Mouse (Mus musculus): ENCODE results near the gene D5Ertd579e. TPM values are rescaled to one million over a fixed set of nuclear protein-coding genes. Genes with fewer than 3 reads are reported as not detected.

Gene D5Ertd579e
- total RNA-seq, 2 experiments from 2014 or later: 87.8 to 107 TPM

GRCm38 (mm10) chr5:36618356-36618755, 77.5 kb downstream of the D5Ertd579e start:
- no peak for DNase-seq (ENCODE audit: extremely low spot score in 1 of 2, low spot score in 1 of 2)

GRCm38 (mm10) chr5:36614124-36614523, 81.7 kb downstream of the D5Ertd579e start:
- DNase-seq (ENCODE audit: extremely low spot score in 1 of 2, low spot score in 1 of 2): no peak

- no peak for DNase-seq (ENCODE audit: extremely low spot score in 1 of 2, low spot score in 1 of 2)
These were observed 86.8 kb downstream of the D5Ertd579e start for GRCm38 (mm10) chr5:36608939-36609499.

GRCm38 (mm10) chr5:36603031-36603430, 92.8 kb downstream of the D5Ertd579e start:
- peak in 1 of 2 experiments; percentile 62 for DNase-seq (ENCODE audit: extremely low spot score in 1 of 2, low spot score in 1 of 2)

- no peak for DNase-seq (ENCODE audit: extremely low spot score in 1 of 2, low spot score in 1 of 2)
These were observed 93.8 kb downstream of the D5Ertd579e start for GRCm38 (mm10) chr5:36602028-36602427.

GRCm38 (mm10) chr5:36601492-36601891, 94.3 kb downstream of the D5Ertd579e start:
- no peak for DNase-seq (ENCODE audit: extremely low spot score in 1 of 2, low spot score in 1 of 2)

GRCm38 (mm10) chr5:36598883-36599282, 96.9 kb downstream of the D5Ertd579e start:
- DNase-seq (ENCODE audit: extremely low spot score in 1 of 2, low spot score in 1 of 2): no peak

- no peak for DNase-seq (ENCODE audit: extremely low spot score in 1 of 2, low spot score in 1 of 2)
These were observed 98.2 kb downstream of the D5Ertd579e start for GRCm38 (mm10) chr5:36597653-36598052.

- no peak for DNase-seq (ENCODE audit: extremely low spot score in 1 of 2, low spot score in 1 of 2)
These were observed 99.6 kb downstream of the D5Ertd579e start for GRCm38 (mm10) chr5:36596225-36596624.

GRCm38 (mm10) chr5:36595115-36595514, 100.7 kb downstream of the D5Ertd579e start:
- no peak for DNase-seq (ENCODE audit: extremely low spot score in 1 of 2, low spot score in 1 of 2)

- DNase-seq (ENCODE audit: extremely low spot score in 1 of 2, low spot score in 1 of 2): no peak
These were observed 101.5 kb downstream of the D5Ertd579e start for GRCm38 (mm10) chr5:36594344-36594743.

GRCm38 (mm10) chr5:36593176-36593575, 102.6 kb downstream of the D5Ertd579e start, which contains the start of gene Tbc1d14:
Gene Tbc1d14, minus strand, starts transcription at chr5:36593276.
- no peak for DNase-seq (ENCODE audit: extremely low spot score in 1 of 2, low spot score in 1 of 2)

GRCm38 (mm10) chr5:36590499-36590920, 105.3 kb downstream of the D5Ertd579e start:
- DNase-seq (ENCODE audit: extremely low spot score in 1 of 2, low spot score in 1 of 2): no peak

GRCm38 (mm10) chr5:36584299-36584698, 111.5 kb downstream of the D5Ertd579e start:
- DNase-seq (ENCODE audit: extremely low spot score in 1 of 2, low spot score in 1 of 2): no peak

GRCm38 (mm10) chr5:36581924-36582642, 113.7 kb downstream of the D5Ertd579e start:
- DNase-seq (ENCODE audit: extremely low spot score in 1 of 2, low spot score in 1 of 2): peak; percentile 89 to 90

GRCm38 (mm10) chr5:36581259-36581923, 114.4 kb downstream of the D5Ertd579e start:
- DNase-seq (ENCODE audit: extremely low spot score in 1 of 2, low spot score in 1 of 2): no peak

GRCm38 (mm10) chr5:36579967-36580366, 115.9 kb downstream of the D5Ertd579e start:
- no peak for DNase-seq (ENCODE audit: extremely low spot score in 1 of 2, low spot score in 1 of 2)

GRCm38 (mm10) chr5:36578982-36579381, 116.8 kb downstream of the D5Ertd579e start:
- DNase-seq (ENCODE audit: extremely low spot score in 1 of 2, low spot score in 1 of 2): no peak

- DNase-seq (ENCODE audit: extremely low spot score in 1 of 2, low spot score in 1 of 2): no peak
These were observed 119.4 kb downstream of the D5Ertd579e start for GRCm38 (mm10) chr5:36576457-36576856.

- DNase-seq (ENCODE audit: extremely low spot score in 1 of 2, low spot score in 1 of 2): no peak
These were observed 120.1 kb downstream of the D5Ertd579e start for GRCm38 (mm10) chr5:36575745-36576144.

GRCm38 (mm10) chr5:36575227-36575626, 120.6 kb downstream of the D5Ertd579e start:
- no peak for DNase-seq (ENCODE audit: extremely low spot score in 1 of 2, low spot score in 1 of 2)
